Mouse (Mus musculus) ovary, postnatal 10 days (tissue): Measurements from ENCODE around the gene Upk3bl.
"Not testable (repeated sequence)": the region's sequence is repeated elsewhere in the genome, so short reads cannot be mapped to it uniquely, and the experiment has no call there.

Experiments
- DNase-seq: peaks from one replicate; pipeline ENCODE4 v3.0.0; 2022; ENCODE audit warnings: low spot score

The Upk3bl gene

GRCm38 (mm10) chr5:136086290-136086689 is 32.0 kb downstream of the Upk3bl start:
- DNase-seq = no peak

- DNase-seq = no peak
Measured at GRCm38 (mm10) chr5:136088821-136089575, 34.7 kb downstream of the Upk3bl start.

GRCm38 (mm10) chr5:136091927-136092326 is 37.6 kb downstream of the Upk3bl start:
- DNase-seq = no peak

- DNase-seq = no peak
Measured at GRCm38 (mm10) chr5:136094249-136095010, 40.1 kb downstream of the Upk3bl start.

- DNase-seq = no peak
Measured at GRCm38 (mm10) chr5:136095089-136095488, 40.8 kb downstream of the Upk3bl start.

GRCm38 (mm10) chr5:136098536-136098935 is 44.2 kb downstream of the Upk3bl start:
- DNase-seq = no peak

- peak; percentile 21 for DNase-seq
Measured at GRCm38 (mm10) chr5:136102099-136102820, 48.0 kb downstream of the Upk3bl start.

- no peak for DNase-seq
Measured at GRCm38 (mm10) chr5:136104511-136104910, 50.2 kb downstream of the Upk3bl start.

- no peak for DNase-seq
Measured at GRCm38 (mm10) chr5:136108486-136108885, 54.2 kb downstream of the Upk3bl start.

GRCm38 (mm10) chr5:136109042-136109441 is 54.8 kb downstream of the Upk3bl start:
- DNase-seq = no peak

- DNase-seq = not testable (repeated sequence)
Measured at GRCm38 (mm10) chr5:136113546-136113945, 59.3 kb downstream of the Upk3bl start.
